Mouse (Mus musculus): ENCODE data around the gene Prodh2. TPM values are rescaled to one million over a fixed set of nuclear protein-coding genes. Genes with fewer than 3 reads are reported as not detected.
A peak's percentile ranks its signal among the peaks of the same experiment; 100 is the strongest.

Gene Prodh2
- polyA plus RNA-seq, 1 experiment from 2014 or later = not detected

GRCm38 (mm10) chr7:30531291-30531815, 37.9 kb downstream of the Prodh2 start:
- Histone ChIP-seq H3K27me3 (replicated peaks; ENCODE audit: control insufficient read depth, insufficient read depth, low read length) (no peaks in the 10 kb centered on the region), H3K4me2 (ENCODE audit: low read length) (no peak overlapping the region; the same call in 1 of the 2 replicates), H3K9me3 (ENCODE audit: control insufficient read depth, low read length) (no peaks in the 10 kb centered on the region), H3K36me3 (ENCODE audit: control insufficient read depth, insufficient read depth, low read length) (peaks cover 38% of the 10 kb centered on the region), H3K4me1 (ENCODE audit: control insufficient read depth, insufficient read depth, low read depth, low read length) (peaks cover 32% of the 10 kb centered on the region), H3K27ac (ENCODE audit: low read depth, low read length) (no peak overlapping the region), H3K4me3 (ENCODE audit: low read length) (no peak overlapping the region), H3K9ac (ENCODE audit: low read depth, low read length) (no peak overlapping the region)
- 80% methylated on average over 9 of the region's 9 CpGs for WGBS
- ATAC-seq = no peak

GRCm38 (mm10) chr7:30532931-30533330, 39.5 kb downstream of the Prodh2 start:
- peaks cover 32% of the 10 kb centered on the region for H3K4me1 ChIP-seq (ENCODE audit: control insufficient read depth, insufficient read depth, low read depth, low read length)
- no peaks in the 10 kb centered on the region for H3K27me3 ChIP-seq (replicated peaks; ENCODE audit: control insufficient read depth, insufficient read depth, low read length)
- peak overlapping the region; percentile 88 for H3K4me2 ChIP-seq (ENCODE audit: low read length)
- peaks cover 24% of the 10 kb centered on the region for H3K36me3 ChIP-seq (ENCODE audit: control insufficient read depth, insufficient read depth, low read length)
- H3K4me3 ChIP-seq (ENCODE audit: low read length) = peak overlapping the region; percentile 79
- peak; percentile 5 for ATAC-seq
- WGBS = 6% methylated on average over 8 of the region's 8 CpGs
- H3K9me3 ChIP-seq (ENCODE audit: control insufficient read depth, low read length) = no peaks in the 10 kb centered on the region
- peak overlapping the region; percentile 51; the same call in 1 of the 2 replicates for H3K27ac ChIP-seq (ENCODE audit: low read depth, low read length)
- peak overlapping the region; percentile 94 for H3K9ac ChIP-seq (ENCODE audit: low read depth, low read length)

DNA sequence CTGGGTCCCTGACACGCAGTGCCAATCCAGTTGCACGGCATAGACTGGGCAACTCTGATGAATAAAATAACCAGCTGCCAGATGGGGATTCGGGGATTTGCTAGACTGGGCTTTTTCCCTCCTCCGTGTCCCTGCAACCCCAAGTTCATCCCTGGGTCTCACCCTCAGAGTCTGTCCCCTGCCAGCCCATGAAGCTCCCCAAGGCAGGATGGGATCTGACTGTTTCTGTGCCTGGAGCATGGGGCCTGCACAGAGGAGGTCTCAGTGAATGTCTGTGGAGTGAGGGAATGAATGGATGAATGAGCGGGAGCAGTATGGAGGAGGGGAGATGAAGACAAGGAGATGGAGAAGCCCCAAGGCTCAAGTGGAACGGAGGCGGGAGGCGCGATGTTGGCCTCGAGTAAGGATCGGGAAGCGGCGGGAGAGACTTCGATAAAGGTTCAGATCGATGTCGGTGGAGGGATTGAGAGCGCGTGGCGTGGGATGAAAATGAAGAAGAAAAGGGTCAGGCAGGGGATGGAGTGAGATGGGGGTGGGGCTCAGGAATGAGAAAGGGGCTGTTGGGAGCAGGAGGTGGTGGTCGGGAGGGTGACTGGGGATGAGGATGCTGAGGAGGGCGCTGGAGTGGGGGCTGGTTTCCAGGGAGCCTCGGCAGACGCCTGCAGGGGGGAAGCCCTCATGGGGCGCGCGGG, 40.7 kb downstream of the Prodh2 start:
- peak overlapping the region; percentile 79 for H3K4me3 ChIP-seq (ENCODE audit: low read length)
- WGBS = 1% methylated on average over 23 of the region's 26 CpGs
- no peaks in the 10 kb centered on the region for H3K9me3 ChIP-seq (ENCODE audit: control insufficient read depth, low read length)
- peaks cover 14% of the 10 kb centered on the region for H3K36me3 ChIP-seq (ENCODE audit: control insufficient read depth, insufficient read depth, low read length)
- peak overlapping the region; percentile 95 for H3K27ac ChIP-seq (ENCODE audit: low read depth, low read length)
- peak overlapping the region; percentile 94 for H3K9ac ChIP-seq (ENCODE audit: low read depth, low read length)
- ATAC-seq = peak; percentile 35
- no peaks in the 10 kb centered on the region for H3K27me3 ChIP-seq (replicated peaks; ENCODE audit: control insufficient read depth, insufficient read depth, low read length)
- peaks cover 32% of the 10 kb centered on the region for H3K4me1 ChIP-seq (ENCODE audit: control insufficient read depth, insufficient read depth, low read depth, low read length)
- peak overlapping the region; percentile 88 for H3K4me2 ChIP-seq (ENCODE audit: low read length)

DNA sequence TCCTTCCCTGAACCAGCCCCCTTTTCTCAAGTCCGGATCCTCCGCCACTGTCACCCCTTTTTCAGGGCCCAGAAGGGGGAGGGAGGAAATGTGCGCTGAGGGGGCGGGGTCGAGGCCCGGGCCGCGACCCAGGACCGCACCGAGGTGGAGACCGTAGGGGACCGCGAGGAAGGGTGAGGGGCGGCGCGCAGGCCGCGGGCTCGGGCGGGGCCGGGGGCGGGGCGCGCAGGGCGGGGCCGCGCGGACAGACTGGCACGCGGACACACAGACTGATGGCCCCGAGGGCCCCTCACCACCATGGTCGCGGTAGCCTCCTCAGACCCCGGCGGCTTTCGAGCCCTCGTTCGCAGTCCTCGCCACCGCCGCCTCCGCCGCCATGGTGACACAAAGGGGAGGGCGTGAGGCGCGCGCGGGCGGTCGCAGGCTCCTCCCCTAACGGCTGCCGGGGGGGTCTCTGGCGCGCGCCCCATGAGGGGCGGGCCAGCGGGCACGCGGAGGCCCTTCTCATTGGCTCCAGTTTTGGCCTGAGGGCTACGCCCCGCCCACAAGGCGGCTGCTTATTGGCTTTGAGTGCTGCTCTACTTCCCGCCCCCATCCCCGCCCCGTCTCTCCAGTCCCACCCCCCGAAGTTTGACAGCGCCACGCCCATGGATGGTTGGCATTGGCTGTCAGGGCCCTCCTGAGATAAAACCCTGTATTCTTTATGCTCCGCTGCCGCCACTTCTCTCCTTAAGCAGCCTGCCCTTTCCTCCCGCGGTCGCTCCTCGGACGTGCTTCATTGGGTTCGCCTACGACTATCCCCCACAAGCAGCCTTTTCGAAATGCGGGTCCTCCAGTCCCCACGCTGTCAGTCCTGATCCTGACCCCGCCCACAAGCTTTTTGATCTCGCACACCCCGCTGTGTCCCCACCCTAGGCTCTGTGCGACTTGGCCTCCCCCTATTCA, 41.5 kb downstream of the Prodh2 start, which contains the start of gene Arhgap33:
TSS of gene Arhgap33 (minus strand) at position 428 of the 945 bp plus-strand sequence.
- H3K27ac ChIP-seq (ENCODE audit: low read depth, low read length) = peak within 1 kb of the TSS; percentile 95
- H3K4me2 ChIP-seq (ENCODE audit: low read length) = peak within 1 kb of the TSS; percentile 88
- H3K4me1 ChIP-seq (ENCODE audit: control insufficient read depth, insufficient read depth, low read depth, low read length) = peaks cover 32% of the 10 kb centered on the region
- peak within 1 kb of the TSS; percentile 94 for H3K9ac ChIP-seq (ENCODE audit: low read depth, low read length)
- under 1% methylated on average over 43 of the region's 84 CpGs for WGBS
- peak within 1 kb of the TSS; percentile 79 for H3K4me3 ChIP-seq (ENCODE audit: low read length)
- no peaks in the 10 kb centered on the region for H3K27me3 ChIP-seq (replicated peaks; ENCODE audit: control insufficient read depth, insufficient read depth, low read length)
- no peaks in the 10 kb centered on the region for H3K9me3 ChIP-seq (ENCODE audit: control insufficient read depth, low read length)
- H3K36me3 ChIP-seq (ENCODE audit: control insufficient read depth, insufficient read depth, low read length) = peaks cover 11% of the 10 kb centered on the region
- peak; percentile 93 for ATAC-seq

DNA sequence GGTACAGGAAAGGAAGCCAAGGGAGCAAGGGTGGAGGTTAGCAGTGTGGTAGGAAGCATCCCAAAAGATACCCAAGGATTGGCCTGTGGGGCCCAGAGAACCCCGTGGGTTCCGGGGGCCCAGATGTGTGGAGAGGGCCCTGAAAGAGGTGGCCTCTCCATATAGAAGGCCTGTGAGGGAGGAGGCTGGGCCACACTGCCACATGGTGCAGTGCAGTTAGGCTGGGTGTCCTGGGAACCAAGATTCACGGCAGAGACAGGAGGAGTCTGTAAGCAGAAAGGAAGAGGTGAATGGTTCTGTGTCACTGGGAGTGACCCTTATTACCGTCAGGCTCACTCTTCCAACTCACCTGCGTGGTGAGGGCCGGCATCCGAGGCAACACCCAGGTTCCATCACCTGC, 47.1 kb downstream of the Prodh2 start:
- Histone ChIP-seq H3K4me3 (ENCODE audit: low read length) (no peak overlapping the region), H3K4me1 (ENCODE audit: control insufficient read depth, insufficient read depth, low read depth, low read length) (peaks cover 5% of the 10 kb centered on the region), H3K27ac (ENCODE audit: low read depth, low read length) (no peak overlapping the region), H3K4me2 (ENCODE audit: low read length) (no peak overlapping the region), H3K36me3 (ENCODE audit: control insufficient read depth, insufficient read depth, low read length) (peaks cover 6% of the 10 kb centered on the region), H3K27me3 (replicated peaks; ENCODE audit: control insufficient read depth, insufficient read depth, low read length) (no peaks in the 10 kb centered on the region), H3K9ac (ENCODE audit: low read depth, low read length) (no peak overlapping the region), H3K9me3 (ENCODE audit: control insufficient read depth, low read length) (no peaks in the 10 kb centered on the region)
- no peak for ATAC-seq
- 90% methylated on average over 7 of the region's 7 CpGs for WGBS

DNA sequence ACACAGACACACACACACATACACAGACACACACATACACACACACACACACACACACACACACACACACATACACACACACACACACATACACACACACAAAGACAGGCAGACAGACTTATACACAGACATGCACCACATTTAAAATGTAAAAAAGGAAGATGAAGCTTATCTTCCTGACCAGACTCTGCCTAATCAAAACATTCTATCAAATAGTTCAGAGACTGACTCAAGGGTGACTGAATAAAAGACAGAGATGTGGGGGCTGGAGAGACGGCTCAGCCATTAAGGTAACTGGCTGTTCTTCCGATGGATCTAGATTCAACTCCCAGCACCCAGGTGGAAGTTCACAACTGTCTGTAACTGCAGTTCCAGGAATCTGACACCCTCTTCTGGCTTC, 50.9 kb downstream of the Prodh2 start:
- peaks cover 6% of the 10 kb centered on the region for H3K36me3 ChIP-seq (ENCODE audit: control insufficient read depth, insufficient read depth, low read length)
- WGBS = 91% methylated on average over 2 of the region's 2 CpGs

DNA sequence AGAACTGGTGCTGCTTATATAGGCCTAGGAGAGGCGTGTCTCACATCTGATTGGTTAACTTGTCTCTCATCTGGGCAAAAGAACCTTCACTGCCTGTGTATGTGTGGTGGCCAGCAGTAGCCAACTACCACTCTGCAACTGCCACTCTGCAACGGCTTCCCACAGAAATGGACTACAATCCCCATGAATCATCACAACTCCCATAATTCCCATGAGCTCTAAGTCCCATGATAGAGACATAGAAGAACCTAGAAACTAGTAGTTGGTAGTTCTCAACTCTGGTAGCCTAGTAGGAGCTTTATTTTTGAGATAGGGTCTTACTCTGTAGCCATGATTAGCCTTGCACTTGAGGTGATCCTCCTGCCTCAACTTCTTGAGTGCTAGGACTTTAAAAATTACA, 56.5 kb downstream of the Prodh2 start:
- 76% methylated on average over 1 of the region's 2 CpGs for WGBS
- Histone ChIP-seq H3K4me3 (ENCODE audit: low read length) (no peak overlapping the region), H3K4me2 (ENCODE audit: low read length) (no peak overlapping the region), H3K4me1 (ENCODE audit: control insufficient read depth, insufficient read depth, low read depth, low read length) (peaks cover 14% of the 10 kb centered on the region), H3K9me3 (ENCODE audit: control insufficient read depth, low read length) (no peaks in the 10 kb centered on the region), H3K27ac (ENCODE audit: low read depth, low read length) (no peak overlapping the region), H3K9ac (ENCODE audit: low read depth, low read length) (no peak overlapping the region), H3K27me3 (replicated peaks; ENCODE audit: control insufficient read depth, insufficient read depth, low read length) (no peaks in the 10 kb centered on the region), H3K36me3 (ENCODE audit: control insufficient read depth, insufficient read depth, low read length) (no peaks in the 10 kb centered on the region; the same call in 1 of the 2 replicates)
- no peak for ATAC-seq

More for the DNA sequence above, 50.9 kb downstream of the Prodh2 start:
- Histone ChIP-seq H3K4me1 (ENCODE audit: control insufficient read depth, insufficient read depth, low read depth, low read length) (no peaks in the 10 kb centered on the region), H3K9ac (ENCODE audit: low read depth, low read length) (no peak overlapping the region), H3K9me3 (ENCODE audit: control insufficient read depth, low read length) (no peaks in the 10 kb centered on the region), H3K4me3 (ENCODE audit: low read length) (no peak overlapping the region), H3K27me3 (replicated peaks; ENCODE audit: control insufficient read depth, insufficient read depth, low read length) (no peaks in the 10 kb centered on the region), H3K4me2 (ENCODE audit: low read length) (no peak overlapping the region), H3K27ac (ENCODE audit: low read depth, low read length) (no peak overlapping the region)
- ATAC-seq = no peak

GRCm38 (mm10) chr7:30550603-30551002, 57.2 kb downstream of the Prodh2 start:
- Histone ChIP-seq H3K36me3 (ENCODE audit: control insufficient read depth, insufficient read depth, low read length) (peaks cover 7% of the 10 kb centered on the region), H3K4me2 (ENCODE audit: low read length) (no peak overlapping the region), H3K4me3 (ENCODE audit: low read length) (no peak overlapping the region), H3K4me1 (ENCODE audit: control insufficient read depth, insufficient read depth, low read depth, low read length) (peaks cover 14% of the 10 kb centered on the region), H3K9me3 (ENCODE audit: control insufficient read depth, low read length) (no peaks in the 10 kb centered on the region), H3K9ac (ENCODE audit: low read depth, low read length) (no peak overlapping the region), H3K27me3 (replicated peaks; ENCODE audit: control insufficient read depth, insufficient read depth, low read length) (no peaks in the 10 kb centered on the region), H3K27ac (ENCODE audit: low read depth, low read length) (no peak overlapping the region)
- WGBS = 100% methylated on average over 1 of the region's 1 CpGs
- no peak for ATAC-seq
